Mouse (Mus musculus) hematopoietic stem cell, adult 5-6 weeks (primary cell): ENCODE data around the gene Rmnd5a. TPM values are rescaled to one million over a fixed set of nuclear protein-coding genes. Genes with fewer than 3 reads are reported as not detected.

Experiments used
- ATAC-seq, 2 experiments: fragments of 125-278 bp in 1 of 2; replicated peaks in 1 of 2; 2 replicates each; pipeline ENCODE4 v1.8.0; 2016 to 2017; ENCODE audit warnings: inconsistent platforms in 2 of 2, mild to moderate bottlenecking in 2 of 2, moderate number of reproducible peaks in 2 of 2, low read depth in 1 of 2, moderate TSS enrichment in 1 of 2; ENCODE audit not compliant: low FRiP score in 2 of 2, poor library complexity in 2 of 2, severe bottlenecking in 2 of 2, insufficient read depth in 1 of 2, low TSS enrichment in 1 of 2
- total RNA-seq: library from RNA; stranded (forward); fragments of 172-1452, 232-1000 nt; gene quantifications from 2 replicates; pipeline ENCODE4 v1.2.3, GENCODE M21; 2017

Gene Rmnd5a
- total RNA-seq, 1 experiment from 2014 or later = 97.1 TPM

GRCm38 (mm10) chr6:71352866-71353427 lies 87.5 kb downstream of the Rmnd5a start:
- ATAC-seq = no peak

- no peak for ATAC-seq
Observed at GRCm38 (mm10) chr6:71352201-71352600, 88.2 kb downstream of the Rmnd5a start.

- ATAC-seq = no peak
Observed at GRCm38 (mm10) chr6:71351201-71351600, 89.2 kb downstream of the Rmnd5a start.

- no peak for ATAC-seq
Observed at GRCm38 (mm10) chr6:71348006-71348405, 92.4 kb downstream of the Rmnd5a start.

GRCm38 (mm10) chr6:71341179-71341578 lies 99.3 kb downstream of the Rmnd5a start:
- ATAC-seq = no peak

- no peak for ATAC-seq
Observed at GRCm38 (mm10) chr6:71339351-71339750, 101.1 kb downstream of the Rmnd5a start.

GRCm38 (mm10) chr6:71338941-71339340 lies 101.5 kb downstream of the Rmnd5a start:
- no peak for ATAC-seq

Other genes with a start within 250 kb of the Rmnd5a start
- gene Fabp1, start 240.8 kb downstream of the Rmnd5a start, total RNA-seq = not detected in 2 replicates
- 121 and 140 TPM in 2 replicates for gene Krcc1, start 169.0 kb downstream of the Rmnd5a start, total RNA-seq
- not detected in 2 replicates for gene Smyd1, start 118.4 kb downstream of the Rmnd5a start, total RNA-seq
- not detected in 2 replicates for gene Cd8b1, start 117.8 kb downstream of the Rmnd5a start, total RNA-seq
- gene Cd8a, start 67.2 kb downstream of the Rmnd5a start, total RNA-seq = not detected in 2 replicates
- 22.3 and 25.9 TPM in 2 replicates for gene Rnf103, start 53.3 kb upstream of the Rmnd5a start, total RNA-seq
- gene Chmp3, start 103.2 kb upstream of the Rmnd5a start, total RNA-seq = 105 and 112 TPM in 2 replicates
- 41.7 and 80.9 TPM in 2 replicates for gene Kdm3a, start 192.4 kb upstream of the Rmnd5a start, total RNA-seq